In genomic region chr10:98333411-98334067, GRCm38 (mm10) we compare ENCODE assay signal across 10 mouse cellular contexts.
DNase-seq lines count a peak whose midpoint lies in the region; ATAC-seq lines count a peak whose summit lies in the region.
"Had no signal": no experiment of that assay in that cellular context is flagged by ENCODE, and none has a peak within 500 bp of the region (broad histone marks: within the 10 kb centered on the region; RNA-seq: fewer than 3 reads in every experiment).

No protein-coding gene starts in this region.

- H3K27me3 ChIP-seq in forebrain, embryonic 16.5 days (replicated peaks; ENCODE audit: control insufficient read depth, insufficient read depth, low read length): no peaks in the 10 kb centered on the region
- no peaks in the 10 kb centered on the region for H3K27me3 ChIP-seq in forebrain, embryonic 10.5 days (ENCODE audit: poor library complexity, severe bottlenecking)
- no peaks in the 10 kb centered on the region for H3K27me3 ChIP-seq in limb, embryonic 10.5 days (ENCODE audit: low read depth, poor library complexity, severe bottlenecking)
- H3K27me3 ChIP-seq: lung, embryonic 15.5 days; neural tube, embryonic 12.5 days had no signal

- H3K27ac ChIP-seq in forebrain, embryonic 16.5 days (ENCODE audit: low read length): no peak overlapping the region
- H3K27ac ChIP-seq in forebrain, embryonic 10.5 days: no peak overlapping the region
- no peak overlapping the region for H3K27ac ChIP-seq in limb, embryonic 10.5 days
- H3K27ac ChIP-seq: lung, embryonic 15.5 days; neural tube, embryonic 12.5 days had no signal

- H3K4me3 ChIP-seq in forebrain, embryonic 16.5 days (replicated peaks; ENCODE audit: low read length): no peak overlapping the region
- no peak overlapping the region for H3K4me3 ChIP-seq in forebrain, embryonic 10.5 days
- no peak overlapping the region for H3K4me3 ChIP-seq in limb, embryonic 10.5 days
- H3K4me3 ChIP-seq: lung, embryonic 15.5 days; neural tube, embryonic 12.5 days had no signal

- no peak overlapping the region for H3K9ac ChIP-seq in forebrain, embryonic 16.5 days (replicated peaks; ENCODE audit: low read depth, low read length)
- H3K9ac ChIP-seq: lung, embryonic 15.5 days; neural tube, embryonic 12.5 days had no signal

- no peak for DNase-seq in forebrain, embryonic 10.5 days (ENCODE audit: extremely low spot score, low spot score)
- DNase-seq in Muller cell, postnatal 12 days (ENCODE audit: inconsistent ontology term): peak; percentile 89
- DNase-seq in cerebellum, postnatal 10 days: peak; percentile 80 to 81
- DNase-seq in heart, postnatal 36 days: peak; percentile 25 to 29
- DNase-seq in left cerebral cortex, postnatal 10 days (ENCODE audit: extremely low spot score in 1 of 2, low spot score in 2 of 2): no peak
- no peak for DNase-seq in limb, embryonic 10.5 days (ENCODE audit: low spot score)
- DNase-seq in spleen, adult 18-20 months: no peak

- H3K4me1 ChIP-seq in forebrain, embryonic 16.5 days (replicated peaks; ENCODE audit: control insufficient read depth, insufficient read depth, low read length): 0 out of 2 replicates have a peak, but pooled peaks cover 3% of the 10 kb centered on the region
- H3K4me1 ChIP-seq in forebrain, embryonic 10.5 days: no peaks in the 10 kb centered on the region
- H3K4me1 ChIP-seq in limb, embryonic 10.5 days: no peaks in the 10 kb centered on the region
- H3K4me1 ChIP-seq: lung, embryonic 15.5 days; neural tube, embryonic 12.5 days had no signal

- intact Hi-C loops in heart, postnatal 36 days (cut with DNase I): no loop called here
- intact Hi-C loops in left cerebral cortex, postnatal 10 days (cut with DNase I): no loop called here

- no peak overlapping the region for H3K4me2 ChIP-seq in forebrain, embryonic 16.5 days (ENCODE audit: low read length)
- H3K4me2 ChIP-seq: lung, embryonic 15.5 days; neural tube, embryonic 12.5 days had no signal

- peak; percentile 50; the same call in 1 of the 2 replicates for ATAC-seq in forebrain, embryonic 16.5 days

- no peaks in the 10 kb centered on the region for H3K36me3 ChIP-seq in forebrain, embryonic 16.5 days (ENCODE audit: control insufficient read depth, insufficient read depth)
- H3K36me3 ChIP-seq in forebrain, embryonic 10.5 days (replicated peaks): no peaks in the 10 kb centered on the region
- no peaks in the 10 kb centered on the region for H3K36me3 ChIP-seq in limb, embryonic 10.5 days
- H3K36me3 ChIP-seq: lung, embryonic 15.5 days; neural tube, embryonic 12.5 days had no signal

- no peaks in the 10 kb centered on the region for H3K9me3 ChIP-seq in forebrain, embryonic 16.5 days (ENCODE audit: control insufficient read depth, low read length)
- no peaks in the 10 kb centered on the region for H3K9me3 ChIP-seq in forebrain, embryonic 10.5 days
- no peaks in the 10 kb centered on the region for H3K9me3 ChIP-seq in limb, embryonic 10.5 days (replicated peaks)
- H3K9me3 ChIP-seq: lung, embryonic 15.5 days; neural tube, embryonic 12.5 days had no signal

- WGBS in forebrain, embryonic 16.5 days: 67% methylated on average over 6 of the region's 6 CpGs
- WGBS in forebrain, embryonic 10.5 days: 74% methylated on average over 6 of the region's 6 CpGs
- 63% methylated on average over 6 of the region's 6 CpGs for WGBS in limb, embryonic 10.5 days

Comparison
In these comparisons a context has a peak if more than half of its experiments do, and no peak if none do; other contexts are left out.
1. DNase-seq: peak in Muller cell, postnatal 12 days (single experiment), cerebellum, postnatal 10 days (2 of 2) and heart, postnatal 36 days (2 of 2); none in forebrain, embryonic 10.5 days (single experiment), left cerebral cortex, postnatal 10 days (0 of 2), limb, embryonic 10.5 days (single experiment) and spleen, adult 18-20 months (0 of 2).